Mouse (Mus musculus) midbrain, embryonic 10.5 days (tissue): ENCODE measurements around the gene Cry2. TPM values are rescaled to one million over a fixed set of nuclear protein-coding genes. Genes with fewer than 3 reads are reported as not detected.

Experiments used
- DNase-seq: peaks from one replicate; pipeline ENCODE4 v3.0.0-alpha.2; 2017; ENCODE audit warnings: low spot score
- H3K27ac ChIP-seq: fragments of 300-500 bp; sonication (generic); replicated peaks from 2 replicates; pipeline ENCODE4 v1.5.1; 2016; ENCODE audit warnings: mild to moderate bottlenecking
- H3K27me3 ChIP-seq: fragments of 300-500 bp; sonication (generic); 2 replicates; pipeline ENCODE4 v1.6.1; 2016; ENCODE audit warnings: low read depth, mild to moderate bottlenecking; ENCODE audit not compliant: poor library complexity, severe bottlenecking
- H3K36me3 ChIP-seq: fragments of 300-500 bp; sonication (generic); 2 replicates; pipeline ENCODE4 v1.6.1; 2016; ENCODE audit warnings: mild to moderate bottlenecking, moderate library complexity
- H3K4me1 ChIP-seq: fragments of 300-500 bp; sonication (generic); 2 replicates; pipeline ENCODE4 v1.6.1; 2016
- H3K4me3 ChIP-seq: fragments of 300-500 bp; sonication (generic); 2 replicates; pipeline ENCODE4 v1.5.1; 2016; ENCODE audit warnings: mild to moderate bottlenecking, moderate library complexity
- H3K9me3 ChIP-seq: fragments of 300-500 bp; sonication (generic); replicated peaks from 2 replicates; pipeline ENCODE4 v1.6.1; 2016; ENCODE audit warnings: mild to moderate bottlenecking
- WGBS: fragments of 180-500 bp; shearing (Covaris S2); methylation state at CpG from one replicate; pipeline ENCODE4 v1.1.7; 2016; 5-methylcytosine and 5-hydroxymethylcytosine counted together
- polyA plus RNA-seq: library from polyadenylated mRNA; unstranded; fragments of >200 nt; fragmentation: Nextera tagmentation; extraction: Ambion mirVana; gene quantifications from 2 replicates; pipeline ENCODE4 v1.2.1, GENCODE M21; 2016

Cry2 gene
- polyA plus RNA-seq, 1 experiment from 2014 or later, result 32.8 TPM

DNA sequence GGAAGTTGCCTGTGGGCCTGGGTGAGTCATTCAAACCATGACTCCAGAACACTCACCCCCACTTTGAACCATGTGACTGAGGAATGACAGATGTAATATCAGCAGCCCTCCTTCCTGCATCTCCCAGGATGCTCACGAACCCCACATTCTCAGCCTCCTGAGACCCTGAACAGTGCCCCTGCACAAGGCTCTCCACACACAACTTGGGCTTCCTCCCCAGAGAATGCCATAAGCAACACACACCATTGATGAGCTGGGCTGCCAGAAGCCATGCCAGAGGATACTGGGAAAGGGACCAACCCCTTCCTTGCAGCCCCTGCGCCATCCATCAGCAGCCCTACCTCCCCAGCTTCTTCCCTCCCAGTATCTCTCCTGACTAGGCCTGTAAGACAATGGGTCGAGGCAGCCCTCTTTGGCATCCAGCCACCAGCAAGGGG is 45.7 kb downstream of the Cry2 start:
- peaks cover 61% of the 10 kb centered on the region for H3K4me1 ChIP-seq
- no peak for DNase-seq
- peaks cover 12% of the 10 kb centered on the region for H3K27me3 ChIP-seq
- H3K36me3 ChIP-seq, result peaks cover 51% of the 10 kb centered on the region
- 59% methylated on average over 3 of the region's 3 CpGs for WGBS
- H3K9me3 ChIP-seq, result no peaks in the 10 kb centered on the region
- peak overlapping the region; percentile 66 for H3K4me3 ChIP-seq
- H3K27ac ChIP-seq, result peak overlapping the region; percentile 93

GRCm38 (mm10) chr2:92387646-92388045 is 46.2 kb downstream of the Cry2 start:
- DNase-seq, result no peak
- Histone ChIP-seq H3K36me3 (peaks cover 55% of the 10 kb centered on the region), H3K27me3 (peaks cover 10% of the 10 kb centered on the region), H3K27ac (peak overlapping the region; percentile 93), H3K9me3 (no peaks in the 10 kb centered on the region), H3K4me1 (peaks cover 57% of the 10 kb centered on the region), H3K4me3 (peak overlapping the region; percentile 66)
- WGBS, result 89% methylated on average over 4 of the region's 4 CpGs

DNA sequence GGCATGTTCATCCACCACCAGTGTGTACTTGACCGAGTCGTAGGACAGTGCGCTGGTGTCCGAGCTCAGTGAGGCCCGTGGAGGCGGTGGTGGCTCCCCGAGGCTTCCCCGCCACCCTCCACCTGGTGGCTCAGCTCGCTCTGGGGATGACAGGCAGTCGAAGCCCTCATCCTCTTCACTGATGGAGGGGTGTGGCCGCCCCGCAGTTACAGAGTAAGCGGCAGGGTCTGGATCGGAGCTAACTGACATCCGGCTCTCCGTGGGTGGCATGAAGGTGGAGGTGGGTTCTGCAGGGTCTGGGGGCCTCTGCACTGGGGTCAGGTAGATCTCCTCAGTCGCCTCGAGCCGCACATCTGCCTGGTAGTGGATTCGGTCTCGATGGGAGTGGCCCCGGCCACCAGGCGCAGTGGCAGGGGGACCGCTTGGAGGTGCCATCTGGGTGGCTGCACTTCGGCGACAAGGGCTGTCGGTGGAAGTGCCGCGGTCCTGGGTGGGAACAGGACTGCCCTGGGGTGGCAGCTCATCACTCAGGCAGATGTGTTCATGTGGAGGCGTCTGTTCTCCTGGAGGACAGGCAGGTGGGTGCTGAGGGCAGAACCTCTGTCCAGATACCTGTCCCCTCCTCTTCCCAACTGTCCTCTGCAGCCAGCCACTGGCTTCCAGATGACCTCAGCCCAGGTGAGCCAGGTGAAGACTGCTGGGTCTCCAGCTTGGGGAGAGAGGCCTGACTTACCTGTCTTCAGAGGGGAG is 46.8 kb downstream of the Cry2 start:
- 92% methylated on average over 30 of the region's 30 CpGs for WGBS
- peaks cover 50% of the 10 kb centered on the region for H3K4me1 ChIP-seq
- peaks cover 10% of the 10 kb centered on the region for H3K27me3 ChIP-seq
- H3K4me3 ChIP-seq, result peak overlapping the region; percentile 66; the same call in 1 of the 2 replicates
- H3K36me3 ChIP-seq, result peaks cover 62% of the 10 kb centered on the region
- H3K27ac ChIP-seq, result peak overlapping the region; percentile 93
- H3K9me3 ChIP-seq, result no peaks in the 10 kb centered on the region
- no peak for DNase-seq

GRCm38 (mm10) chr2:92385113-92386051 is 48.5 kb downstream of the Cry2 start:
- WGBS, result 88% methylated on average over 22 of the region's 22 CpGs

DNA sequence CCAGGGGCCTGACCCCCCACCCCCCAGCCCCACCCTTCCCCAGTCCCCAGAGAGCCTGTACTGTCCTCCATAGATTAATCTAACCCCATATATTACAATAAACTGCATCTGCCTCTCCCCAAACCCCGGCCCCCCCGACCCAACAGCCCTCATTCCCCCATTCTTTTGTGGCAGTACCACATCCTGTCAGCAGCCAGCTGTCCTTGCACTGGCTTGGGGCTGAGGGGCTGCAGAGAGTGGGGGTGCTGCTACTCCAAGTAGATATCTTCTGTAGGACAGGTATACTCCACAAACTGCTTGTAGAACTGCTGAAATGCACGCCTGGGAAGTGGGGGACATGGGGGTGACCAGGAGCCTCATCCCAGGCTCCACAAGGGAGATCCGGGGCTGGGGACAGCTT is 49.7 kb downstream of the Cry2 start:
- WGBS, result 81% methylated on average over 4 of the region's 4 CpGs
- Histone ChIP-seq H3K9me3 (no peaks in the 10 kb centered on the region), H3K4me1 (peaks cover 30% of the 10 kb centered on the region), H3K27me3 (no peaks in the 10 kb centered on the region; the same call in 1 of the 2 replicates), H3K36me3 (peaks cover 91% of the 10 kb centered on the region), H3K27ac (no peak overlapping the region), H3K4me3 (no peak overlapping the region)
- no peak for DNase-seq

More at GRCm38 (mm10) chr2:92385113-92386051, 48.5 kb downstream of the Cry2 start:
- H3K4me1 ChIP-seq, result peaks cover 42% of the 10 kb centered on the region
- no peak overlapping the region for H3K27ac ChIP-seq
- H3K4me3 ChIP-seq, result no peak overlapping the region
- no peaks in the 10 kb centered on the region for H3K9me3 ChIP-seq
- peaks cover 78% of the 10 kb centered on the region for H3K36me3 ChIP-seq
- H3K27me3 ChIP-seq, result no peaks in the 10 kb centered on the region; the same call in 1 of the 2 replicates
- DNase-seq, result no peak

GRCm38 (mm10) chr2:92382759-92383158 is 51.1 kb downstream of the Cry2 start:
- no peak overlapping the region for H3K4me3 ChIP-seq
- H3K27me3 ChIP-seq, result no peaks in the 10 kb centered on the region
- H3K36me3 ChIP-seq, result peaks cover 100% of the 10 kb centered on the region
- peaks cover 17% of the 10 kb centered on the region for H3K4me1 ChIP-seq
- WGBS, result 89% methylated on average over 4 of the region's 4 CpGs
- no peaks in the 10 kb centered on the region for H3K9me3 ChIP-seq
- DNase-seq, result no peak
- H3K27ac ChIP-seq, result no peak overlapping the region

- DNase-seq, result no peak
- WGBS, result 91% methylated on average over 5 of the region's 5 CpGs
- Histone ChIP-seq H3K4me1 (peaks cover 11% of the 10 kb centered on the region), H3K36me3 (peaks cover 100% of the 10 kb centered on the region), H3K27ac (no peak within 1 kb of the TSS), H3K27me3 (no peaks in the 10 kb centered on the region), H3K4me3 (no peak within 1 kb of the TSS), H3K9me3 (no peaks in the 10 kb centered on the region)
Measured at GRCm38 (mm10) chr2:92381901-92382588, 51.8 kb downstream of the Cry2 start, which contains the start of gene 1700029I15Rik. TSS of gene 1700029I15Rik (plus strand) at chr2:92382538.

DNA sequence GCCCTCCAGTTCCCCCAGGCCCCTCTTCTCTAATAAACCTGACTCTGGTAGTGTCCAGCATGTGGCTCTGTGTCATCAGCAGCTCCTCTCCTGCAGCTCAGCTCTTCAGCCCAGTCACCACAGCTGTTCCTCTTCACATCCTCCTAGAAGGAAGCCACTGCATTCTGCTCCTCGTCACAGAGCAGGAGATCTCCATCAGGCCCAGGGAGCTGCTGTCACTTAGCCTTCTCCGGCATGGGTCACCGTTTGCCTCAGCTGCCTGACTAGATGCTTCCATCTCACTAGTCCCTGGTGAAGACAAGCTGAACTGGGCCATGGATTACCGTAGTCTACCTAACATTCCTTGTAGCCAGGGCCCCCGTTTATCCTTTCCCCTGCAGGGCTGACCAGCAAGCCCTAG is 52.7 kb downstream of the Cry2 start:
- 85% methylated on average over 5 of the region's 5 CpGs for WGBS
- Histone ChIP-seq H3K9me3 (no peaks in the 10 kb centered on the region), H3K27me3 (no peaks in the 10 kb centered on the region), H3K36me3 (peaks cover 92% of the 10 kb centered on the region), H3K27ac (no peak overlapping the region), H3K4me1 (peaks cover 16% of the 10 kb centered on the region), H3K4me3 (no peak overlapping the region)
- no peak for DNase-seq

DNA sequence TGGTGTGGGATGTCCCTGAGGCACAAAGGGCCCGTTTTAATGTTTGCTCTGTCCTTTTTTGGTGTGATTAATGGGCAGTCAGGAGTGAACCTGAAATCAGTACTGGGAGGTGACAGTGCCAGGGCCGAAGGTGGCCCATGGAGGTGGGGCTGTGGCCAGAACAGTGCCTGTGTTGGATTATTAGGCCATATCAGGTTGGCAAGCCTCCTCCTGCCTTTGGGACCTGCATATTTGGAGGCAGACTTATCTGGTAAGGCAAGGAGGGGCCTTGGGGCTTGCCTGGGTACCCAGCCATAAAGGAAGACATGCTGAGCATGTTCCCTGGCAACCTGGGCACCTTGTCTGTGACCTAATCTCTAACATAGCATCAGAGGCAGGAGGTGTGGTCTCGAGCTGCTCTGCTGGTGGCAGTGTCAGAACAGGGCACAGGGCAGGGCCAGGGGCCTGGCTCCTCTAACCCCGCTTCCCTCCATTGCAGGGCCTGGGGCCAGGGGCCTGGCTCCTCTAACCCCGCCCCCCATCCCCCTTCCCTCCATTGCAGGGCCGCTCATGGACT is 53.3 kb downstream of the Cry2 start:
- Histone ChIP-seq H3K36me3 (peaks cover 87% of the 10 kb centered on the region), H3K27me3 (no peaks in the 10 kb centered on the region), H3K27ac (no peak overlapping the region), H3K4me1 (peaks cover 22% of the 10 kb centered on the region), H3K4me3 (no peak overlapping the region), H3K9me3 (no peaks in the 10 kb centered on the region)
- DNase-seq, result no peak
- 78% methylated on average over 6 of the region's 6 CpGs for WGBS

DNA sequence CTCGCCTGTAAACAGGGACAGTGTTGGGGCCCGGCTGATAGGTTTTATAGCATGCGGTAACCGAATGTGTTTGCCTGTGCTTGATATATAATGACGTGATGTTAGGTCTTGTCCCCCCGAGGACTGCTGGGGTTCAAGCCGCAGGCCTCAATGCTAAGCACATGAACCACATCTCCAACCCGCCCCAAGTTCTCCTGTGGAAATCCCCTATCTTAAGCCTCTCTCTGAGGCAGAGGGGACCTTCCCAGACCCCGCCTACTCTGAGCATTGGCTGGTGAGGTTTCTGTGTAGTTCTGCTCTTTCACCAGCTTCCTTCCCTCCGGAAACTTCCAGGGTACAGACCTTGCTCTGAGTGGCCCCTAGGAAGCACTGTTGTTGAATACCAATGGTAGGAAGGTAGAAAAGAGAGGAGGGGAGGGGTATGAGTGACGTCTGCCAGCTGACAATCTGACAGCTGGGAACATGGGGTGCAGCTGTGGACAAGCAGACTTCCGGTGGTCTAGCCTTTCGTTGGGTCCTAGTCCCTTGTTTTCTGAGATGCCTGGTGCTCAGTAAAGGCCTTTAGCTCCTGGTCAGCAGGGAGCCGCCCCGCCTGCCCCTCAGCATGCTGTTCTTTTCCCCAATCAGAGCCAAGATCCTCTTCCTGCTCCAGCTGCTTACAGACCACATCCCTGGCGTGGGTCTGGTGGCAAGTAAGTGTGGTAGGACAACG is 53.9 kb downstream of the Cry2 start:
- DNase-seq, result no peak
- Histone ChIP-seq H3K36me3 (peaks cover 80% of the 10 kb centered on the region), H3K4me3 (no peak overlapping the region), H3K27me3 (no peaks in the 10 kb centered on the region), H3K9me3 (no peaks in the 10 kb centered on the region), H3K27ac (no peak overlapping the region), H3K4me1 (peaks cover 26% of the 10 kb centered on the region)
- 84% methylated on average over 17 of the region's 17 CpGs for WGBS

DNA sequence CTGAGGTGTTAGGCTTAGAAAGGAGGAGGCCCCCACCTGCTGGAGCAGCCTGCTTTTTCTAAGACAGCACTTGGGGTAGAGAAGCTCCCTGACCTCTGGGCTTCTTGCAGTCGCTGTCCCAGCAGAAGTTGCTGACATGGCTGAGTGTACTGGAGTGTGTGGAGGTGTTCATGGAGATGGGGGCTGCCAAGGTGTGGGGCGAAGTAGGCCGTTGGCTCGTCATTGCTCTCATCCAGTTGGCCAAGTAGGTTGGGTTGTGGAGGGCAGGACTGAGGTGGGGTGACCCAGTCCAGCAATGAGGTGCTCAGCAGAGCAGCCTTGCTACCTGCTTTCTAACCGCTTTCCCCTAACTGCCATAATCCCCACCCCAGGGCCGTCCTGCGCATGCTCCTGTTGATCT is 56.5 kb downstream of the Cry2 start:
- Histone ChIP-seq H3K4me1 (peaks cover 49% of the 10 kb centered on the region), H3K27me3 (no peaks in the 10 kb centered on the region), H3K36me3 (peaks cover 54% of the 10 kb centered on the region), H3K27ac (no peak overlapping the region), H3K9me3 (no peaks in the 10 kb centered on the region), H3K4me3 (0 out of 2 replicates have a peak overlapping the region, but pooled peaks have one; percentile 7)
- 91% methylated on average over 7 of the region's 7 CpGs for WGBS
- DNase-seq, result no peak
